30 mouse cellular contexts compared by ENCODE assay signal in the genomic region with DNA sequence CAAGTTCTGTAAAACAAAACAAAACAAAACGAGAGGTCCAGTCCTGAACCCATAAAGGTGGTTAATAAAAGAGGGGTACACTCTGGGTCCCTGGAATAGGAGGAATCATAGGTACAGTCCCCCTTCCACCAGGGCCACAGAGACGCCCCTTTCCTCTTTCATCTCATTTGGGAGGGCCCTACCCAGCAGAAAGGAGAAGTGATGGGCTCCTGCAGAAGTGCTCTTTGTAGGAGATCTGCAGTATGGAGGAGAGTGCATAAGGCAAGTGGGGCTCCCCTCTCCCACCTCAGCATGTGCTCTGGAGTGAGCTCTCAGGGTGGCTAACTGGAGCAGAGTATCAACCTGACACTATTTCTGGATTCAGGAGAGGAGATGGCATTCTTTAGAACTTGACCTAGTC.
"Had no signal": no experiment of that assay in that cellular context is flagged by ENCODE, and none has a peak within 500 bp of the region (broad histone marks: within the 10 kb centered on the region; RNA-seq: fewer than 3 reads in every experiment).

No protein-coding gene starts in this region.

- H3K9ac ChIP-seq: embryonic facial prominence, embryonic 12.5 days; embryonic facial prominence, embryonic 13.5 days; embryonic facial prominence, embryonic 15.5 days; forebrain, embryonic 12.5 days; forebrain, embryonic 13.5 days; forebrain, embryonic 15.5 days; forebrain, postnatal 0 days had no signal

- H3K9me3 ChIP-seq: embryonic facial prominence, embryonic 10.5 days; embryonic facial prominence, embryonic 12.5 days; embryonic facial prominence, embryonic 13.5 days; embryonic facial prominence, embryonic 15.5 days; forebrain, embryonic 10.5 days; forebrain, embryonic 12.5 days; forebrain, embryonic 13.5 days; forebrain, embryonic 15.5 days had no signal

- H3K27me3 ChIP-seq: embryonic facial prominence, embryonic 12.5 days; embryonic facial prominence, embryonic 13.5 days; embryonic facial prominence, embryonic 15.5 days; forebrain, embryonic 12.5 days; forebrain, embryonic 13.5 days; forebrain, embryonic 15.5 days had no signal

- DNase-seq: cerebellum, adult 18-20 months; cerebellum, adult 2 months; cerebellum, adult 8-10 months; cerebellum, adult 9-10 months; cerebellum, adult 9-11 months; cerebellum, postnatal 10 days; cerebellum, postnatal 14 days; cerebellum, postnatal 25 days; cerebellum, postnatal 36 days; embryo, embryonic 11 days; forebrain, postnatal 0 days; gastrocnemius, adult 2 months; gastrocnemius, postnatal 10 days; gastrocnemius, postnatal 14 days; gastrocnemius, postnatal 25 days; gastrocnemius, postnatal 36 days; heart, adult 11 months; heart, adult 18-20 months; heart, adult 2 months had no signal

- H3K4me3 ChIP-seq: embryonic facial prominence, embryonic 10.5 days; embryonic facial prominence, embryonic 12.5 days; embryonic facial prominence, embryonic 13.5 days; embryonic facial prominence, embryonic 15.5 days; erythroblast, embryonic 14.5 days; forebrain, embryonic 10.5 days; forebrain, embryonic 12.5 days; forebrain, embryonic 13.5 days; forebrain, embryonic 15.5 days; gastrocnemius, adult 2 months; heart, adult 2 months had no signal

- ATAC-seq: forebrain, embryonic 13.5 days; forebrain, embryonic 14.5 days; forebrain, embryonic 15.5 days; forebrain, embryonic 16.5 days; forebrain, postnatal 0 days had no signal

- H3K36me3 ChIP-seq: embryonic facial prominence, embryonic 10.5 days; embryonic facial prominence, embryonic 12.5 days; embryonic facial prominence, embryonic 13.5 days; embryonic facial prominence, embryonic 15.5 days; forebrain, embryonic 10.5 days; forebrain, embryonic 12.5 days; forebrain, embryonic 15.5 days had no signal

- H3K4me1 ChIP-seq: embryonic facial prominence, embryonic 10.5 days; embryonic facial prominence, embryonic 12.5 days; embryonic facial prominence, embryonic 13.5 days; embryonic facial prominence, embryonic 15.5 days; forebrain, embryonic 10.5 days; forebrain, embryonic 12.5 days; forebrain, embryonic 13.5 days; forebrain, embryonic 15.5 days had no signal

- H3K27ac ChIP-seq: embryonic facial prominence, embryonic 10.5 days; embryonic facial prominence, embryonic 12.5 days; embryonic facial prominence, embryonic 13.5 days; embryonic facial prominence, embryonic 15.5 days; forebrain, embryonic 10.5 days; forebrain, embryonic 12.5 days; forebrain, embryonic 13.5 days; forebrain, embryonic 15.5 days; gastrocnemius, adult 2 months; heart, adult 2 months had no signal

- H3K4me2 ChIP-seq: embryonic facial prominence, embryonic 12.5 days; embryonic facial prominence, embryonic 13.5 days; embryonic facial prominence, embryonic 15.5 days; forebrain, embryonic 12.5 days; forebrain, embryonic 13.5 days; forebrain, embryonic 15.5 days had no signal
